Mouse (Mus musculus) embryonic stem cell, embryonic (primary cell): ENCODE measurements around the gene Atl1.

ENCODE experiments used
- CTCF ChIA-PET, 4 experiments: fragments of 300-600 bp in 2 of 4; fragments of 350-600 bp in 2 of 4; sonication (Branson Sonifier 250); formaldehyde crosslinking; loops; one replicate each; lab custom pipeline; 2022; ENCODE audit warnings: inconsistent platforms in 2 of 4; lab: Charles Lee
- POLR2A ChIA-PET, 4 experiments: fragments of 300-600 bp in 2 of 4; fragments of 350-600 bp in 2 of 4; sonication (Branson Sonifier 250); formaldehyde crosslinking; loops; one replicate each; lab custom pipeline; 2022; ENCODE audit warnings: antibody characterized with exemption in 4 of 4, inconsistent platforms in 1 of 4; lab: Charles Lee

The Atl1 gene

GRCm38 (mm10) chr12:69877842-69878363 lies 14.5 kb upstream of the Atl1 start:
- POLR2A ChIA-PET: interaction anchor here in 3 of 4 experiments (0.7 to 1.6 kb wide), 8 partner anchors 10 to 50 kb away, joined by 3 to 5 read pairs (median 3); partner anchors contain the start of gene Map4k5 (in 1 of the 3)
- CTCF ChIA-PET: interaction anchor here in 1 of 4 experiments (0.7 kb wide), 1 partner anchor 50 kb away, joined by 4 read pairs; no protein-coding TSS in a partner anchor

GRCm38 (mm10) chr12:69879172-69879665 lies 13.2 kb upstream of the Atl1 start:
- CTCF ChIA-PET: interaction anchor here in 2 of 4 experiments (0.6 to 1.0 kb wide), 2 partner anchors 13 to 26 kb away, joined by 3 to 4 read pairs; no protein-coding TSS in a partner anchor
- POLR2A ChIA-PET: interaction anchor here in 3 of 4 experiments (0.6 to 1.6 kb wide), 4 partner anchors 10 to 14 kb away, joined by 3 to 5 read pairs (median 4); no protein-coding TSS in a partner anchor

GRCm38 (mm10) chr12:69879739-69880138 lies 12.7 kb upstream of the Atl1 start:
- ChIA-PET CTCF (no interaction called here), POLR2A (interaction anchor here in 2 of 4 experiments (0.6 to 1.6 kb wide), 2 partner anchors 11 to 15 kb away, joined by 3 to 5 read pairs; no protein-coding TSS in a partner anchor)

- ChIA-PET CTCF (no interaction called here), POLR2A (interaction anchor here in 2 of 4 experiments (0.6 to 1.4 kb wide), 5 partner anchors 9 to 380 kb away, joined by 3 to 13 read pairs (median 5); partner anchors contain the start of genes Atl1 (in 1 of the 2) and Map4k5 (in 1 of the 2))
Observed at GRCm38 (mm10) chr12:69881198-69881905, 11.1 kb upstream of the Atl1 start.

DNA sequence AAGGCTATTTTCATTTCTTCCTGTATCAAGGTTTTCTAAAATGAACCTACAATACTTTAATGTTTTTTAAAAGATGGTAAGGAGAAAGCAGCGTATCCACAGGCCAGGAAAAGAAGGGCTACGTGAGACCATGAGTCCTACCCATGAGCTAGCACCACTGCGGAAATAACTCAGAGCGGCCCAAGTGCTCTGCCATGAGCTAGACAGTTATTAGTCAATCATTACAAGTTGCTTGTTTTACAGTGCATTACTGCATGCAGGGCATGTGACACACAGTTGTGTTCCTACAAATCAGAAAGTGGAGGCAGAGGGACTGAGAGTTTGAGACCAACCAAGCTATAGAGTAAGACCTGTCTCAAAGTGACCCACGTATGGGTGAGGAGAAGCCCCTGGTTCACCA lies 8.4 kb upstream of the Atl1 start:
- CTCF ChIA-PET: no interaction called here
- POLR2A ChIA-PET: interaction anchor here in 2 of 4 experiments (1.2 to 1.5 kb wide), 2 partner anchors 9 to 10 kb away, joined by 4 to 6 read pairs; partner anchors contain the start of gene Map4k5 (in 2 of the 2)

GRCm38 (mm10) chr12:69885170-69885923 lies 7.1 kb upstream of the Atl1 start:
- CTCF ChIA-PET: interaction anchor here in 1 of 4 experiments (1.4 kb wide), 1 partner anchor 9 kb away, joined by 4 read pairs; no protein-coding TSS in a partner anchor

DNA sequence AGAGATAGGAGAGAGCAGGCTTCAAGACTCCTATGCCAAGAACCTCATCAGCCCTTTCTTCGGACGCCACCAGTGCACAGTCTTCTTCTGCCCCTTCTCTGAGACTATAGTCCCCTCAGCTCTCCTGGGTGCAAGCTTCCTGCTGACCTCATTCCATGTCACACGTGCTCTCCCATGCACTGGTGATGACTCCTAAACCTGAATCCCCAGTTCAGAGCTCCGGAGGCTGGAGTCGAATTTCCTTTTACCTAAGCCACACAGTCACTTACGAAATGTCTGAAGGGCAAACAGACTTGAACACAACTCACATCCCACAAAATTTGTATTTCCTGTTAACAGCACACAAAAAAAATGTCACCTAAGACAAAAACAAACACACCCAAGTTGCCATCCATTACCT lies 4.6 kb upstream of the Atl1 start:
- ChIA-PET CTCF (no interaction called here), POLR2A (interaction anchor here in 1 of 4 experiments (1.2 kb wide), 1 partner anchor 10 kb away, joined by 3 read pairs; no protein-coding TSS in a partner anchor)

More at GRCm38 (mm10) chr12:69885170-69885923, 7.1 kb upstream of the Atl1 start:
- POLR2A ChIA-PET: interaction anchor here in 2 of 4 experiments (0.8 to 1.5 kb wide), 2 partner anchors 8 to 55 kb away, joined by 3 to 6 read pairs; partner anchors contain the start of gene Map4k5 (in 1 of the 2)

DNA sequence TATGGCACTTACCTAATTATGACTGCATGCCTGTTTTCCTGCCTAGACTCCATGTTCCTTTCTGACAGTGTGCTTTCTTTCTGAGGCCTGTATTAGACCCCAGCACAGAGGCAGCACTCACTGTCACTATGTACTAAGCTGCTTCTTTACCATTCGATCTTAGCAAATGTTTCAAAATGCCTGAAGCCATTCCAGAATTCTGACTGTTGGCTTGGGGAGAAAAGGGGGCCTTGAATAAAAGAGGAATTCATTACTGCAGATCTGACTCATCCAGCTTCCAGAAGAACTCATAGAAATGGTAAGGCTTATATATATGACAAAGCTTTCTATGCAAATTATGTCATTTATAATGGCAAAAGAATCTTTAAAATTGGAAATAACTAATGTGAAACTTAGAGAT lies 4.1 kb upstream of the Atl1 start:
- ChIA-PET POLR2A (interaction anchor here in 1 of 4 experiments (1.2 kb wide), 1 partner anchor 11 kb away, joined by 3 read pairs; no protein-coding TSS in a partner anchor), CTCF (no interaction called here)

DNA sequence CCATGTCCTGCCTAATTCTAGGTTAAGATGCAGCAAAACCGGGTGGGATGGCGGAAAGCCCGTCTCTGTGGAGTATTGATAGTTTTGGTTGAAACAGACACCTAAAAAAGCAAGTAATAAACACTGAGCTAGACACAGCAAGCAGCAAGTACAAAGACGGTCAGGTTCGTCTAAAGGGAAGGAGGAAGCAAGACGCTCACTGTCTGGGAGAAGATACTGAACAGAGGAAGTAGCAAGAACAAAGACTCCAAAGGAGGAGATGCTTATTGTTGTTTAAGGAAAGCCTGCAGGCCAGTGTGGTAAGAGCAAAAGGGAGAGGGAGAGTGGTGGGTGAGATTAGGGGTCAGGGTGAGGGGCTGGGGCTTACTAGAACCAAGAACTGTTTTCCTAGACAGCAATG lies 2.4 kb upstream of the Atl1 start:
- CTCF ChIA-PET: no interaction called here
- POLR2A ChIA-PET: interaction anchor here in 3 of 4 experiments (0.6 to 1.4 kb wide), 7 partner anchors 9 to 431 kb away, joined by 3 to 5 read pairs (median 3); partner anchors contain the start of gene Vcpkmt (in 1 of the 3)

GRCm38 (mm10) chr12:69890476-69890875 lies 1.9 kb upstream of the Atl1 start:
- POLR2A ChIA-PET: interaction anchor here in 3 of 4 experiments (0.6 to 1.4 kb wide), 7 partner anchors 9 to 936 kb away, joined by 3 to 5 read pairs (median 3); partner anchors contain the start of gene Vcpkmt (in 1 of the 3)
- CTCF ChIA-PET: interaction anchor here in 1 of 4 experiments (0.6 kb wide), 1 partner anchor 1083 kb away, joined by 3 read pairs; no protein-coding TSS in a partner anchor

- ChIA-PET CTCF (interaction anchor here in 2 of 4 experiments (0.8 to 1.7 kb wide), 2 partner anchors 130 to 160 kb away, joined by 6 to 8 read pairs; no protein-coding TSS in a partner anchor), POLR2A (interaction anchor here in 2 of 4 experiments (1.3 to 2.0 kb wide), 3 partner anchors 63 to 934 kb away, joined by 3 to 7 read pairs (median 5); partner anchors contain the start of gene Atp5s (in 1 of the 2))
Observed at GRCm38 (mm10) chr12:69891721-69892120, 693 bp upstream of the Atl1 start.

DNA sequence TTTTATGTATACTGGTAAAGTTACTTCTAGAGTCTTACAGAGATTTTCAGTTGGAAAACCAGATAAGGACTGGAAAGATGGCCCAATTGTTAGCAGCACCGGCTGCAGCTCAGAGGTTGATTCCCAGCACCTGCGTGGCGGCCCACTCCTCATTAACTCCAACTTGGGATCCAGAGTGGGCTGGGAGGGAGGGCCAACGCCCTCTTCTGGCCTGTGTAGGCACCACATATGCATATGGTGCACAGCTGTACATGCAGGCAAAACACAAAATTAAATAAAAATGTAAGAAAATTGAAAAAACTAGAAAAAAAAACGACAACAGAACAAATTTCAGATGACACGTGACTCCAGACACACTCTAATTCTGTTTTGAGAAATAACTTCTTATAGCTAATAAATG lies 1.5 kb downstream of the Atl1 start:
- CTCF ChIA-PET: interaction anchor here (0.5 to 2.3 kb wide), 13 partner anchors 9 to 603 kb away, joined by 3 to 23 read pairs (median 4); no protein-coding TSS in a partner anchor
- POLR2A ChIA-PET: interaction anchor here (0.6 to 2.5 kb wide), 26 partner anchors 9 to 666 kb away, joined by 3 to 13 read pairs (median 4); partner anchors contain the start of genes Atp5s (in 2 of the 4), L2hgdh (in 1 of the 4) and Pole2 (in 1 of the 4)

GRCm38 (mm10) chr12:69895046-69895445 lies 2.6 kb downstream of the Atl1 start:
- POLR2A ChIA-PET: interaction anchor here in 2 of 4 experiments (0.9 to 2.5 kb wide), 3 partner anchors 10 to 211 kb away, joined by 3 to 6 read pairs (median 3); no protein-coding TSS in a partner anchor

DNA sequence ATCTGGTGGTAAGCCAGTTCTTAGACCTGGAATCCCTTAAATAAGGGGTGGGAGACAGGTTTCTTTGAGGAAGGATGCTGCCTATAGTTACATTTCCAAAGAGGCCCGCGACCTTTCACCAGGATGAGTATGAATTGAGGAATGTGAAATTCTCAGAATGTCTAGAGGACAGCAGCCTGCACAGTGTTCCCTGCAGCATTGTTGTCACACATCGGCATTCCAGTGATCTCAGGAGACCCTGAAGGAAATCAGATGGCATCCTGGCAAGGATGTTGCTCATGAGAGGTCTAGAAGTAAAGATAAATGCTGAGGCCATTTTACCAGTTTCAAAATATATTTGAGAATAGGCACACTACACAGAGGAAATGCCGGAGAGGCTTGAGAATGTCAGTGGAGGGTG lies 5.7 kb downstream of the Atl1 start:
- CTCF ChIA-PET: no interaction called here
- POLR2A ChIA-PET: no interaction called here

More at GRCm38 (mm10) chr12:69895046-69895445, 2.6 kb downstream of the Atl1 start:
- CTCF ChIA-PET: no interaction called here

GRCm38 (mm10) chr12:69904991-69905390 lies 12.6 kb downstream of the Atl1 start:
- CTCF ChIA-PET: no interaction called here

DNA sequence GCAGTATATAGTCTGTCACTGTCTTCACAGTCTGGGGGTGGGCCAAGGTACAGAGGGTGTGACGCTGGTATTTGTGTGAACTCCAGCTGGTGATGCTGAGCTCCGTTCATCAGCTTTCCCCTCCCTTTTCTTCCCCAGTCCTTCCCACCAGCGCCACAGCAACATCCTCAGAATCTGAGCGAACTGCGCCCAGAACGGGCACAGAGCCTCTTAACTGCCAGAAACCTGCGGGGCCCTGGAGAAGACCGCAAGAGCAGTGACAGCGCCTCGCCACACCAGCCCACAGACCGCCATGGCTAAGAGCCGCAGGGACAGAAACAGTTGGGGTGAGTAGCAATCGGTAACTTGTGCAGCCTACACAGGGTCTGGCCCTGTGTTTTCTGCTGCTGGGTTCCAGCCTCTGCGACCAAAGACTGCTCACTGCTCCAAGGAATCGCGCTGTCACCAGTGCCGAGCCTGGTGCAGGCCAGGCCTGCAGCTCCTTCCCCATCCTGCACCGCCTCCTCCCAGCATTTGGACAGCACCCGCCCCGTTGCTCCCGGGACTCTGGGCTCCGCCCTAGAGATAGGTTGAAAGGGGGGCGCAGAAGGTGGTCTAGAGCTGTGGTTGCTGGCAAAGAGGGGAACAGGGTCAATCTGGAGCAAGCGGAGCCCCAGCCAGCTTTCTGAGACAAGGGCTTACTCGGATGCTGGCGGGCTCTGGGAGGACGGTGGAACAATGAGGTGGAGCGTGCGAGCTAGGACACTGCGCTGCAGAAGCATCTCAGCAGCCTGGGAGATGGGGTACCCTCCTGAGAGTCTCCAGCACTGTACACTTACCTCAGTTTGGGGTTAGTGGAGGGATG lies 15.5 kb downstream of the Atl1 start:
- POLR2A ChIA-PET: interaction anchor here (0.7 to 1.2 kb wide), 6 partner anchors 14 to 149 kb away, joined by 3 to 6 read pairs (median 3); partner anchors contain the start of genes Map4k5 (in 2 of the 4), Atl1 (in 1 of the 4) and Cdkl1 (in 1 of the 4)
- CTCF ChIA-PET: interaction anchor here in 3 of 4 experiments (0.6 to 1.3 kb wide), 4 partner anchors 15 to 269 kb away, joined by 3 read pairs; partner anchors contain the start of gene Map4k5 (in 1 of the 3)

More at GRCm38 (mm10) chr12:69904991-69905390, 12.6 kb downstream of the Atl1 start:
- POLR2A ChIA-PET: no interaction called here
